Comparison of ENCODE assay signal across 16 mouse cellular contexts in genomic region chr1:134231270-134231669, GRCm38 (mm10). TPM values are rescaled to one million over a fixed set of nuclear protein-coding genes. Genes with fewer than 3 reads are reported as not detected.
DNase-seq lines count a peak whose midpoint lies in the region; ATAC-seq lines count a peak whose summit lies in the region.
"Had no signal": no experiment of that assay in that cellular context is flagged by ENCODE, and none has a peak within 500 bp of the region (broad histone marks: within the 10 kb centered on the region; RNA-seq: fewer than 3 reads in every experiment).

No protein-coding gene starts in this region.

- H3K27me3 ChIP-seq in heart, embryonic 10.5 days (ENCODE audit: insufficient read depth, poor library complexity, severe bottlenecking), result peaks cover 41% of the 10 kb centered on the region
- H3K27me3 ChIP-seq in hindbrain, embryonic 10.5 days (ENCODE audit: insufficient read depth, poor library complexity, severe bottlenecking), result peaks cover 60% of the 10 kb centered on the region

- ATAC-seq in inflammation-experienced regulatory T-cells, adult 6 months, result no peak
- ATAC-seq: CD4-positive, CD25-positive, alpha-beta regulatory T cell, adult 4 months had no signal

- no peaks in the 10 kb centered on the region for H3K9me3 ChIP-seq in heart, embryonic 10.5 days
- no peaks in the 10 kb centered on the region for H3K9me3 ChIP-seq in hindbrain, embryonic 10.5 days
- H3K9me3 ChIP-seq: midbrain, embryonic 10.5 days had no signal

- peaks cover 62% of the 10 kb centered on the region for H3K4me1 ChIP-seq in heart, embryonic 10.5 days
- H3K4me1 ChIP-seq in hindbrain, embryonic 10.5 days (replicated peaks), result peaks cover 35% of the 10 kb centered on the region

- no peaks in the 10 kb centered on the region for H3K36me3 ChIP-seq in heart, embryonic 10.5 days
- H3K36me3 ChIP-seq in hindbrain, embryonic 10.5 days, result no peaks in the 10 kb centered on the region
- H3K36me3 ChIP-seq: midbrain, embryonic 10.5 days had no signal

- DNase-seq in heart, adult 18-20 months, result peak; percentile 67 to 77
- no peak for DNase-seq in heart, embryonic 10.5 days (ENCODE audit: low spot score)
- peak; percentile 53 to 65 for DNase-seq in adrenal gland, postnatal 36 days
- peak; percentile 76 to 80 for DNase-seq in cerebellum, adult 18-20 months
- DNase-seq in gonadal fat pad, adult 2 months (ENCODE audit: low read depth), result peak; percentile 52
- DNase-seq in kidney, adult 9 months, result no peak
- no peak for DNase-seq in hindbrain, embryonic 10.5 days (ENCODE audit: low spot score)
- DNase-seq: gastrocnemius, postnatal 36 days; kidney, postnatal 25 days had no signal

- no peak overlapping the region for H3K4me3 ChIP-seq in heart, embryonic 10.5 days
- no peak overlapping the region for H3K4me3 ChIP-seq in hindbrain, embryonic 10.5 days
- H3K4me3 ChIP-seq: midbrain, embryonic 10.5 days had no signal

- 78% methylated on average over 3 of the region's 3 CpGs for WGBS in heart, embryonic 10.5 days
- WGBS in hindbrain, embryonic 10.5 days, result 88% methylated on average over 3 of the region's 3 CpGs

- H3K27ac ChIP-seq in heart, embryonic 10.5 days, result no peak overlapping the region
- H3K27ac ChIP-seq in hindbrain, embryonic 10.5 days, result no peak overlapping the region
- H3K27ac ChIP-seq: midbrain, embryonic 10.5 days; stomach, postnatal 0 days had no signal

RNA-seq across cellular contexts. Expression of gene Adora1, which starts 4.0 kb away (rescaled TPM):
- total RNA-seq in heart, adult 18-20 months (2021), result 10 to 100 TPM in 1 of 2 experiments, 1 to 10 TPM in 1; 7.1 to 12.8 TPM
- polyA plus RNA-seq in heart, embryonic 10.5 days (2016; fragmentation: Nextera tagmentation; extraction: Ambion mirVana), result 8.0 and 8.1 TPM in 2 replicates
- 100 to 1,000 TPM; 110 to 137 TPM for total RNA-seq in adrenal gland, postnatal 36 days (2021)
- 37.4 and 52.9 TPM in 2 replicates for polyA plus RNA-seq in gonadal fat pad, adult 2 months (2012; rRNA removed)
- polyA plus RNA-seq in inflammation-experienced regulatory T-cells, adult 6 months (2017; shearing (Covaris generic)), result not detected
- 0.37 and 0.46 TPM in 2 replicates for polyA plus RNA-seq in hindbrain, embryonic 10.5 days (2016; fragmentation: Nextera tagmentation; extraction: Ambion mirVana)

RNA-seq across cellular contexts. Expression of gene Mybph, which starts 38.0 kb away (rescaled TPM):
- not detected for total RNA-seq in heart, adult 18-20 months (2021)
- polyA plus RNA-seq in heart, embryonic 10.5 days (2016; fragmentation: Nextera tagmentation; extraction: Ambion mirVana), result 0.33 and 0.43 TPM in 2 replicates
- total RNA-seq in adrenal gland, postnatal 36 days (2021), result under 1 TPM in 1 of 2 experiments, not detected in 1; 0.13 TPM
- polyA plus RNA-seq in gonadal fat pad, adult 2 months (2012; rRNA removed), result 0.13 and 0.36 TPM in 2 replicates
- polyA plus RNA-seq in inflammation-experienced regulatory T-cells, adult 6 months (2017; shearing (Covaris generic)), result not detected
- polyA plus RNA-seq in hindbrain, embryonic 10.5 days (2016; fragmentation: Nextera tagmentation; extraction: Ambion mirVana), result 0.21 and 0.39 TPM in 2 replicates
- total RNA-seq: liver, adult 2 months had no signal
- polyA plus RNA-seq: CD4-positive, CD25-positive, alpha-beta regulatory T cell, adult 4 months; intestine, embryonic 14.5 days; liver, adult 2 months had no signal

RNA-seq across cellular contexts. Expression of gene Chil1, which starts 49.3 kb away (rescaled TPM):
- 1 to 10 TPM in 1 of 2 experiments, under 1 TPM in 1; 0.42 to 1.0 TPM for total RNA-seq in heart, adult 18-20 months (2021)
- 0.87 and 1.1 TPM in 2 replicates for polyA plus RNA-seq in heart, embryonic 10.5 days (2016; fragmentation: Nextera tagmentation; extraction: Ambion mirVana)
- 1 to 10 TPM; 1.3 to 1.7 TPM for total RNA-seq in adrenal gland, postnatal 36 days (2021)
- polyA plus RNA-seq in gonadal fat pad, adult 2 months (2012; rRNA removed), result 1.3 and 1.9 TPM in 2 replicates
- under 1 TPM in 2 of 3 experiments, not detected in 1; 0.46 to 0.98 TPM for polyA plus RNA-seq in inflammation-experienced regulatory T-cells, adult 6 months (2017; shearing (Covaris generic))
- polyA plus RNA-seq in hindbrain, embryonic 10.5 days (2016; fragmentation: Nextera tagmentation; extraction: Ambion mirVana), result 1.5 and 3.4 TPM in 2 replicates

RNA-seq across cellular contexts. Expression of gene Myog, which starts 58.5 kb away (rescaled TPM):
- total RNA-seq in heart, adult 18-20 months (2021), result not detected
- 0.86 and 2.3 TPM in 2 replicates for polyA plus RNA-seq in heart, embryonic 10.5 days (2016; fragmentation: Nextera tagmentation; extraction: Ambion mirVana)
- not detected for total RNA-seq in adrenal gland, postnatal 36 days (2021)
- polyA plus RNA-seq in gonadal fat pad, adult 2 months (2012; rRNA removed), result not detected in 2 replicates
- polyA plus RNA-seq in inflammation-experienced regulatory T-cells, adult 6 months (2017; shearing (Covaris generic)), result not detected
- 0.14 and 0.33 TPM in 2 replicates for polyA plus RNA-seq in hindbrain, embryonic 10.5 days (2016; fragmentation: Nextera tagmentation; extraction: Ambion mirVana)
- total RNA-seq: left cerebral cortex, adult 8-10 months; liver, adult 2 months had no signal
- polyA plus RNA-seq: CD4-positive, CD25-positive, alpha-beta regulatory T cell, adult 4 months; intestine, embryonic 14.5 days; liver, adult 2 months had no signal

Comparison
In these comparisons a context has a peak if more than half of its experiments do, and no peak if none do; other contexts are left out.
1. DNase-seq: peak in heart, adult 18-20 months (2 of 2), adrenal gland, postnatal 36 days (2 of 2), cerebellum, adult 18-20 months (2 of 2) and gonadal fat pad, adult 2 months (single experiment); none in heart, embryonic 10.5 days (single experiment), kidney, adult 9 months (single experiment) and hindbrain, embryonic 10.5 days (single experiment).